Mouse (Mus musculus): ENCODE measurements at regions not wholly inside any gene's neighbourhood (a gene's known extent, or its start where the extent isn't known, plus 50 kb on each side); places are given as distances from the start of the nearest gene placed in this dataset.
A peak's percentile ranks its signal among the peaks of the same experiment; 100 is the strongest.

GRCm38 (mm10) chrX:21828975-21829374 lies 84.1 kb upstream of the Gm28269 start:
- peak in 1 of 2 experiments; percentile 38 for DNase-seq (ENCODE audit: low spot score in 2 of 2)

- peak in 1 of 2 experiments; percentile 2 for DNase-seq (ENCODE audit: low spot score in 2 of 2)
Observed at GRCm38 (mm10) chrX:21809212-21809611, 64.3 kb upstream of the Gm28269 start.

GRCm38 (mm10) chrX:21801834-21802233 lies 56.9 kb upstream of the Gm28269 start:
- no peak for DNase-seq (ENCODE audit: low spot score in 2 of 2)

Measured in layer of hippocampus, adult 18-20 months (tissue).